Mouse (Mus musculus) liver, adult 2 months (tissue): Measurements from ENCODE around the gene Ttc39a. TPM values are rescaled to one million over a fixed set of nuclear protein-coding genes. Genes with fewer than 3 reads are reported as not detected.
"Not testable (repeated sequence)": the region's sequence is repeated elsewhere in the genome, so short reads cannot be mapped to it uniquely, and the experiment has no call there.

Experiments used
- DNase-seq: peaks from one replicate; pipeline ENCODE4 v3.0.0-alpha.2; 2011; ENCODE audit warnings: low read depth, low spot score; ENCODE audit errors: extremely low read depth
- H3K27ac ChIP-seq: fragments of 200-500 bp; replicated peaks from 2 replicates; pipeline ENCODE4 v1.5.1; 2012; ENCODE audit warnings: low read depth, mild to moderate bottlenecking, control low read depth, inconsistent platforms, low read length; ENCODE audit not compliant: insufficient read depth
- H3K27me3 ChIP-seq: fragments of 200-500 bp; 2 replicates; pipeline ENCODE4 v1.6.1; 2012; ENCODE audit warnings: mild to moderate bottlenecking, moderate library complexity, low read length, inconsistent platforms; ENCODE audit not compliant: control insufficient read depth, insufficient read depth
- H3K36me3 ChIP-seq: fragments of 200-500 bp; 2 replicates; pipeline ENCODE4 v1.6.1; 2012; ENCODE audit warnings: low read length, inconsistent platforms; ENCODE audit not compliant: control insufficient read depth, insufficient read depth
- H3K4me1 ChIP-seq: fragments of 200-500 bp; 2 replicates; pipeline ENCODE4 v1.6.1; 2011; ENCODE audit warnings: low read length; ENCODE audit not compliant: control insufficient read depth, insufficient read depth
- H3K4me3 ChIP-seq: fragments of 200-500 bp; 2 replicates; pipeline ENCODE4 v1.5.1; 2011; ENCODE audit warnings: low read depth, mild to moderate bottlenecking, control low read depth, low read length, moderate library complexity; ENCODE audit not compliant: insufficient read depth
- H3K79me2 ChIP-seq: fragments of 200-500 bp; 2 replicates; pipeline ENCODE4 v1.6.1; 2012; ENCODE audit warnings: inconsistent platforms, mild to moderate bottlenecking, low read length, moderate library complexity; ENCODE audit not compliant: control insufficient read depth, insufficient read depth
- H3K9ac ChIP-seq: fragments of 200-500 bp; 2 replicates; pipeline ENCODE4 v1.6.1; 2012; ENCODE audit warnings: low read depth, mild to moderate bottlenecking, control low read depth, inconsistent platforms, low read length
- CTCF ChIP-seq: fragments of 200-500 bp; IDR thresholded peaks from 2 replicates; pipeline ENCODE4 v1.5.1; 2011; ENCODE audit warnings: low read depth, low read length, control low read depth
- POLR2A ChIP-seq: fragments of 200-500 bp; IDR thresholded peaks from 2 replicates; pipeline ENCODE4 v1.6.1; 2011; ENCODE audit warnings: low read length, control low read depth; ENCODE audit not compliant: insufficient read depth; ENCODE audit errors: extremely low read depth
- WGBS: fragments of 180-500 bp; shearing (Covaris S2); methylation state at CpG from one replicate; pipeline ENCODE4 v1.1.7; 2018; 5-methylcytosine and 5-hydroxymethylcytosine counted together
- polyA plus RNA-seq: library from polyadenylated mRNA; depleted of rRNA; stranded (reverse); fragments of >200 nt; gene quantifications from 2 replicates; pipeline ENCODE4 v1.2.3, GENCODE M21; 2012
- total RNA-seq: library from RNA; depleted of rRNA; stranded (reverse); fragments of >200 nt; gene quantifications from 2 replicates; pipeline ENCODE4 v1.2.3, GENCODE M21; 2014

The Ttc39a gene
- total and polyA plus RNA-seq, 2 experiments, result 1.1 to 1.7 TPM

- H3K79me2 ChIP-seq, result no peaks in the 10 kb centered on the region
- H3K9ac ChIP-seq, result no peak overlapping the region
- H3K36me3 ChIP-seq, result peaks cover 6% of the 10 kb centered on the region; the same call in 1 of the 2 replicates
- H3K27me3 ChIP-seq, result no peaks in the 10 kb centered on the region
- no peak for DNase-seq
- whole genome bisulfite sequencing, result 33% methylated on average over 13 of the region's 13 CpGs
- no peaks in the 10 kb centered on the region for H3K4me1 ChIP-seq
- H3K4me3 ChIP-seq, result no peak overlapping the region
- TF ChIP-seq CTCF, result no peak
- TF ChIP-seq POLR2A, result no peak
- H3K27ac ChIP-seq, result no peak overlapping the region
Observed at GRCm38 (mm10) chr4:109394314-109395074, 11.9 kb upstream of the Ttc39a start.

- Histone ChIP-seq H3K79me2 (no peaks in the 10 kb centered on the region), H3K9ac (no peak overlapping the region), H3K27ac (no peak overlapping the region), H3K4me3 (no peak overlapping the region), H3K27me3 (no peaks in the 10 kb centered on the region), H3K36me3 (no peaks in the 10 kb centered on the region), H3K4me1 (no peaks in the 10 kb centered on the region)
- 89% methylated on average over 10 of the region's 10 CpGs for WGBS
- TF ChIP-seq CTCF (no peak), POLR2A (no peak)
- DNase-seq, result no peak
Observed at GRCm38 (mm10) chr4:109400366-109400980, 6.0 kb upstream of the Ttc39a start.

- H3K27ac ChIP-seq, result no peak overlapping the region
- no peaks in the 10 kb centered on the region for H3K27me3 ChIP-seq
- H3K79me2 ChIP-seq, result no peaks in the 10 kb centered on the region
- H3K9ac ChIP-seq, result no peak overlapping the region
- peaks cover 2% of the 10 kb centered on the region for H3K4me1 ChIP-seq
- H3K4me3 ChIP-seq, result no peak overlapping the region
- H3K36me3 ChIP-seq, result no peaks in the 10 kb centered on the region
- DNase-seq, result no peak
- no peak for TF ChIP-seq CTCF
- WGBS, result 79% methylated on average over 5 of the region's 5 CpGs
Observed at GRCm38 (mm10) chr4:109401176-109401689, 5.2 kb upstream of the Ttc39a start.

- not testable (repeated sequence) for H3K79me2 ChIP-seq, H3K36me3 ChIP-seq, DNase-seq, H3K27ac ChIP-seq, H3K9ac ChIP-seq, H3K27me3 ChIP-seq, H3K4me3 ChIP-seq, H3K4me1 ChIP-seq
- WGBS, result 96% methylated on average over 3 of the region's 3 CpGs
Observed at GRCm38 (mm10) chr4:109404908-109405307, 1.5 kb upstream of the Ttc39a start.

GRCm38 (mm10) chr4:109405415-109405814 is 1.0 kb upstream of the Ttc39a start:
- WGBS, result 78% methylated on average over 8 of the region's 8 CpGs
- no peak overlapping the region for H3K27ac ChIP-seq

GRCm38 (mm10) chr4:109406054-109406485 is 353 bp upstream of the Ttc39a start:
- H3K9ac ChIP-seq, result peak overlapping the region; percentile 37; the same call in 1 of the 2 replicates
- peak overlapping the region; percentile 68; the same call in 1 of the 2 replicates for H3K4me3 ChIP-seq
- peak; percentile 38 for DNase-seq
- WGBS, result 7% methylated on average over 3 of the region's 3 CpGs
- TF ChIP-seq CTCF (no peak), POLR2A (no peak)
- no peaks in the 10 kb centered on the region for H3K36me3 ChIP-seq
- H3K79me2 ChIP-seq, result no peaks in the 10 kb centered on the region
- no peak overlapping the region for H3K27ac ChIP-seq
- H3K4me1 ChIP-seq, result peaks cover 3% of the 10 kb centered on the region
- no peaks in the 10 kb centered on the region for H3K27me3 ChIP-seq

More at GRCm38 (mm10) chr4:109405415-109405814, 1.0 kb upstream of the Ttc39a start:
- TF ChIP-seq POLR2A (no peak), CTCF (no peak)
- H3K79me2 ChIP-seq, result no peaks in the 10 kb centered on the region
- no peak for DNase-seq
- H3K4me1 ChIP-seq, result peaks cover 3% of the 10 kb centered on the region
- no peak overlapping the region for H3K4me3 ChIP-seq
- H3K9ac ChIP-seq, result no peak overlapping the region
- H3K36me3 ChIP-seq, result no peaks in the 10 kb centered on the region
- no peaks in the 10 kb centered on the region for H3K27me3 ChIP-seq
